Mouse (Mus musculus) small intestine, adult 2 months (tissue): ENCODE measurements around the gene Tcl1b3.

Experiments
- CTCF ChIP-seq: fragments of 200-500 bp; IDR thresholded peaks from 2 replicates; pipeline ENCODE4 v1.5.1; 2012; ENCODE audit warnings: low read depth, mild to moderate bottlenecking, control low read depth, inconsistent platforms, low read length, moderate library complexity, mixed read lengths; ENCODE audit not compliant: insufficient replicate concordance, insufficient read length; ENCODE audit errors: extremely low read depth
- POLR2A ChIP-seq: fragments of 200-500 bp; IDR thresholded peaks from 2 replicates; pipeline ENCODE4 v1.6.1; 2012; ENCODE audit warnings: low read depth, mild to moderate bottlenecking, control low read depth, inconsistent platforms, low read length, moderate library complexity

- TF ChIP-seq CTCF: no peak
- no peak for TF ChIP-seq POLR2A
These were observed 47.7 kb upstream of the Tcl1b3 start for GRCm38 (mm10) chr12:105143096-105143495.
